Comparison of ENCODE assay signal across 19 mouse cellular contexts in genomic region chr7:16355854-16356594, GRCm38 (mm10). TPM values are rescaled to one million over a fixed set of nuclear protein-coding genes. Genes with fewer than 3 reads are reported as not detected.
A peak's percentile ranks its signal among the peaks of the same experiment; 100 is the strongest.
DNase-seq lines count a peak whose midpoint lies in the region; ATAC-seq and TF ChIP-seq lines count a peak whose summit lies in the region.
"Had no signal": no experiment of that assay in that cellular context is flagged by ENCODE, and none has a peak within 500 bp of the region (broad histone marks: within the 10 kb centered on the region; RNA-seq: fewer than 3 reads in every experiment).

No protein-coding gene starts in this region.

- no peak for TF ChIP-seq EP300 in stomach, postnatal 0 days (optimal IDR thresholded peaks at IDR 0.05)

- H3K4me2 ChIP-seq in lung, embryonic 14.5 days, result no peak overlapping the region
- no peak overlapping the region for H3K4me2 ChIP-seq in intestine, embryonic 14.5 days (ENCODE audit: low read length)
- H3K4me2 ChIP-seq in myocyte (ENCODE audit: low read depth), result peak overlapping the region; percentile 55
- no peak overlapping the region for H3K4me2 ChIP-seq in stomach, postnatal 0 days (replicated peaks; ENCODE audit: low read depth)
- H3K4me2 ChIP-seq in forebrain, embryonic 12.5 days, result no peak overlapping the region
- H3K4me2 ChIP-seq: embryonic facial prominence, embryonic 12.5 days; forebrain, embryonic 13.5 days; heart, embryonic 12.5 days; hindbrain, embryonic 15.5 days had no signal

- peaks cover 76% of the 10 kb centered on the region for H3K36me3 ChIP-seq in lung, embryonic 14.5 days (ENCODE audit: insufficient read depth)
- H3K36me3 ChIP-seq in intestine, embryonic 14.5 days (ENCODE audit: control insufficient read depth, insufficient read depth, low read length), result peaks cover 76% of the 10 kb centered on the region
- peaks cover 45% of the 10 kb centered on the region for H3K36me3 ChIP-seq in myocyte (ENCODE audit: control insufficient read depth, insufficient read depth)
- H3K36me3 ChIP-seq in stomach, postnatal 0 days (ENCODE audit: control insufficient read depth, insufficient read depth, low read length), result peaks cover 7% of the 10 kb centered on the region; the same call in 1 of the 2 replicates
- H3K36me3 ChIP-seq in forebrain, embryonic 12.5 days (replicated peaks), result peaks cover 72% of the 10 kb centered on the region

- H3K9ac ChIP-seq in lung, embryonic 14.5 days, result no peak overlapping the region
- no peak overlapping the region for H3K9ac ChIP-seq in intestine, embryonic 14.5 days (ENCODE audit: low read length)
- no peak overlapping the region for H3K9ac ChIP-seq in stomach, postnatal 0 days (ENCODE audit: low read length)
- no peak overlapping the region for H3K9ac ChIP-seq in forebrain, embryonic 12.5 days
- H3K9ac ChIP-seq: embryonic facial prominence, embryonic 12.5 days; forebrain, embryonic 13.5 days; forebrain, postnatal 0 days; heart, embryonic 12.5 days; hindbrain, embryonic 15.5 days had no signal

- no peak for TF ChIP-seq CTCF in lung, embryonic 14.5 days (IDR thresholded peaks at IDR 0.05; ENCODE audit: low read depth)
- TF ChIP-seq CTCF in lung, adult 2 months (IDR thresholded peaks at IDR 0.05; ENCODE audit: insufficient read depth, low read length), result no peak
- TF ChIP-seq CTCF in stomach, postnatal 0 days (IDR thresholded peaks at IDR 0.05; ENCODE audit: low read depth), result no peak

- 74% methylated on average over 3 of the region's 3 CpGs for WGBS in lung, embryonic 14.5 days
- 60% methylated on average over 3 of the region's 3 CpGs for WGBS in lung, adult 2 months
- 77% methylated on average over 3 of the region's 3 CpGs for WGBS in intestine, embryonic 14.5 days
- 50% methylated on average over 3 of the region's 3 CpGs for WGBS in stomach, postnatal 0 days
- 94% methylated on average over 3 of the region's 3 CpGs for WGBS in forebrain, embryonic 12.5 days

- DNase-seq in lung, embryonic 14.5 days, result no peak
- no peak for DNase-seq in lung, adult 2 months
- no peak for DNase-seq in intestine, embryonic 14.5 days (ENCODE audit: low spot score)
- DNase-seq in stomach, postnatal 0 days (ENCODE audit: low spot score), result peak; percentile 62
- no peak for DNase-seq in heart, postnatal 4 days
- DNase-seq: adrenal gland, adult 8-10 months; adrenal gland, postnatal 36 days; cerebellum, adult 11 months; cerebellum, adult 9-10 months; cerebellum, postnatal 25 days; forebrain, postnatal 0 days; gastrocnemius, adult 2 months; gastrocnemius, postnatal 25 days had no signal

- H3K9me3 ChIP-seq in lung, embryonic 14.5 days (ENCODE audit: low read depth, low read length), result no peaks in the 10 kb centered on the region
- no peaks in the 10 kb centered on the region for H3K9me3 ChIP-seq in intestine, embryonic 14.5 days (ENCODE audit: control insufficient read depth, low read length)
- no peaks in the 10 kb centered on the region for H3K9me3 ChIP-seq in stomach, postnatal 0 days (ENCODE audit: control insufficient read depth, low read length)
- H3K9me3 ChIP-seq in forebrain, embryonic 12.5 days, result no peaks in the 10 kb centered on the region
- H3K9me3 ChIP-seq: embryonic facial prominence, embryonic 12.5 days; forebrain, embryonic 13.5 days; heart, embryonic 12.5 days; hindbrain, embryonic 15.5 days had no signal

- H3K27me3 ChIP-seq in lung, embryonic 14.5 days (ENCODE audit: insufficient read depth, low read length), result no peaks in the 10 kb centered on the region
- no peaks in the 10 kb centered on the region for H3K27me3 ChIP-seq in intestine, embryonic 14.5 days (replicated peaks; ENCODE audit: control insufficient read depth, insufficient read depth, low read length)
- no peaks in the 10 kb centered on the region for H3K27me3 ChIP-seq in myocyte (ENCODE audit: control insufficient read depth, insufficient read depth, insufficient read length)
- H3K27me3 ChIP-seq in stomach, postnatal 0 days (ENCODE audit: control insufficient read depth, insufficient read depth, low read length), result no peaks in the 10 kb centered on the region
- H3K27me3 ChIP-seq in forebrain, embryonic 12.5 days, result no peaks in the 10 kb centered on the region
- H3K27me3 ChIP-seq: embryonic facial prominence, embryonic 12.5 days; forebrain, embryonic 13.5 days; heart, embryonic 12.5 days; hindbrain, embryonic 15.5 days had no signal

- 0 out of 2 replicates have a peak overlapping the region, but pooled peaks have one; percentile 8 for H3K27ac ChIP-seq in lung, embryonic 14.5 days (ENCODE audit: low read depth)
- H3K27ac ChIP-seq in intestine, embryonic 14.5 days (ENCODE audit: low read depth), result no peak overlapping the region
- H3K27ac ChIP-seq in stomach, postnatal 0 days (replicated peaks), result peak overlapping the region; percentile 45; the same call in 1 of the 2 replicates
- no peak overlapping the region for H3K27ac ChIP-seq in forebrain, embryonic 12.5 days
- H3K27ac ChIP-seq: embryonic facial prominence, embryonic 12.5 days; forebrain, embryonic 13.5 days; gastrocnemius, adult 2 months; hindbrain, embryonic 15.5 days had no signal

- H3ac ChIP-seq in myocyte (ENCODE audit: control insufficient read depth, insufficient read length), result no peak overlapping the region

- no peak overlapping the region for H3K4me3 ChIP-seq in lung, embryonic 14.5 days (ENCODE audit: low read depth, low read length)
- H3K4me3 ChIP-seq in lung, adult 2 months (replicated peaks; ENCODE audit: extremely low read depth, low read depth, low read length), result no peak overlapping the region
- no peak overlapping the region for H3K4me3 ChIP-seq in intestine, embryonic 14.5 days (ENCODE audit: low read depth, low read length)
- H3K4me3 ChIP-seq in myocyte, result peak overlapping the region; percentile 18
- H3K4me3 ChIP-seq in stomach, postnatal 0 days (ENCODE audit: low read depth, low read length), result no peak overlapping the region
- H3K4me3 ChIP-seq in forebrain, embryonic 12.5 days (replicated peaks), result no peak overlapping the region
- H3K4me3 ChIP-seq: embryonic facial prominence, embryonic 12.5 days; forebrain, embryonic 13.5 days; gastrocnemius, adult 2 months; heart, embryonic 12.5 days; hindbrain, embryonic 15.5 days had no signal

- TF ChIP-seq POLR2A in lung, adult 2 months (IDR thresholded peaks at IDR 0.05; ENCODE audit: borderline replicate concordance, extremely low read depth, low read depth, low read length), result no peak
- no peak for TF ChIP-seq POLR2A in myocyte (IDR thresholded peaks at IDR 0.05; ENCODE audit: insufficient read length, low read depth)

- ATAC-seq in lung, embryonic 14.5 days (ENCODE audit: insufficient read depth), result no peak
- ATAC-seq in intestine, embryonic 14.5 days (replicated peaks; ENCODE audit: low FRiP score, low TSS enrichment, low read depth), result peak; percentile 62; the same call in 1 of the 2 replicates
- ATAC-seq in stomach, postnatal 0 days (ENCODE audit: low FRiP score, low TSS enrichment), result peak; percentile 90
- no peak for ATAC-seq in forebrain, embryonic 12.5 days (ENCODE audit: low FRiP score)
- ATAC-seq: forebrain, embryonic 13.5 days; forebrain, postnatal 0 days had no signal

- H3K79me2 ChIP-seq in myocyte (ENCODE audit: control insufficient read depth, insufficient read depth), result peaks cover 31% of the 10 kb centered on the region

- no peaks in the 10 kb centered on the region for H3K4me1 ChIP-seq in lung, embryonic 14.5 days (ENCODE audit: insufficient read depth)
- H3K4me1 ChIP-seq in lung, adult 2 months (ENCODE audit: control insufficient read depth, insufficient read depth, low read length), result no peaks in the 10 kb centered on the region
- H3K4me1 ChIP-seq in intestine, embryonic 14.5 days (replicated peaks; ENCODE audit: control insufficient read depth, insufficient read depth, low read length), result no peaks in the 10 kb centered on the region
- H3K4me1 ChIP-seq in stomach, postnatal 0 days (replicated peaks; ENCODE audit: control insufficient read depth, insufficient read depth), result no peaks in the 10 kb centered on the region
- H3K4me1 ChIP-seq in forebrain, embryonic 12.5 days, result no peaks in the 10 kb centered on the region
- H3K4me1 ChIP-seq: embryonic facial prominence, embryonic 12.5 days; forebrain, embryonic 13.5 days; heart, embryonic 12.5 days; hindbrain, embryonic 15.5 days had no signal

TF ChIP-seq in myocyte, 11 proteins besides CTCF, POLR2A, EP300 and RAD21 (continues in another document):
- no peak for TF ChIP-seq E2F4 (IDR thresholded peaks at IDR 0.05; ENCODE audit: insufficient read depth)
- TF ChIP-seq MAX (IDR thresholded peaks at IDR 0.05; ENCODE audit: low read depth), result no peak
- no peak for TF ChIP-seq TCF12 (IDR thresholded peaks at IDR 0.05; ENCODE audit: insufficient read depth, poor library complexity, severe bottlenecking)
- TF ChIP-seq POLR2AphosphoS2 (IDR thresholded peaks at IDR 0.05; ENCODE audit: insufficient read length, low read depth), result no peak
- no peak for TF ChIP-seq SRF (IDR thresholded peaks at IDR 0.05; ENCODE audit: control insufficient read depth, insufficient read length, low read depth)

RNA-seq across cellular contexts. Expression of gene Sae1, which starts 31.6 kb away (rescaled TPM):
- 356 and 365 TPM in 2 replicates for polyA plus RNA-seq in lung, embryonic 14.5 days (2014; fragmentation: Nextera tagmentation; extraction: Ambion mirVana)
- polyA plus RNA-seq in lung, adult 2 months (2012; rRNA removed), result 20.7 and 31.0 TPM in 2 replicates
- 294 and 315 TPM in 2 replicates for polyA plus RNA-seq in intestine, embryonic 14.5 days (2014; fragmentation: Nextera tagmentation; extraction: Ambion mirVana)
- 169 TPM for polyA plus RNA-seq in myocyte (2012; fragmentation: generic; extraction: Trizol)
- polyA plus RNA-seq in stomach, postnatal 0 days (2015; fragmentation: Nextera tagmentation; extraction: Ambion mirVana), result 119 and 123 TPM in 2 replicates
- polyA plus RNA-seq in forebrain, embryonic 12.5 days (2016; fragmentation: Nextera tagmentation; extraction: Ambion mirVana), result 403 and 415 TPM in 2 replicates
- 100 to 1,000 TPM; 105 to 110 TPM for total RNA-seq in heart, postnatal 4 days (2021)

RNA-seq across cellular contexts. Expression of gene Zc3h4, which starts 44.7 kb away (rescaled TPM):
- 18.7 and 19.0 TPM in 2 replicates for polyA plus RNA-seq in lung, embryonic 14.5 days (2014; fragmentation: Nextera tagmentation; extraction: Ambion mirVana)
- 44.9 and 45.9 TPM in 2 replicates for polyA plus RNA-seq in lung, adult 2 months (2012; rRNA removed)
- polyA plus RNA-seq in intestine, embryonic 14.5 days (2014; fragmentation: Nextera tagmentation; extraction: Ambion mirVana), result 16.4 TPM in 2 replicates
- 24.8 TPM for polyA plus RNA-seq in myocyte (2012; fragmentation: generic; extraction: Trizol)
- polyA plus RNA-seq in stomach, postnatal 0 days (2015; fragmentation: Nextera tagmentation; extraction: Ambion mirVana), result 5.9 and 6.2 TPM in 2 replicates
- polyA plus RNA-seq in forebrain, embryonic 12.5 days (2016; fragmentation: Nextera tagmentation; extraction: Ambion mirVana), result 25.5 and 27.0 TPM in 2 replicates
- total RNA-seq in heart, postnatal 4 days (2021), result 10 to 100 TPM; 36.8 to 39.3 TPM

RNA-seq across cellular contexts. Expression of gene Bbc3, which starts 47.8 kb away (rescaled TPM):
- 4.9 and 6.4 TPM in 2 replicates for polyA plus RNA-seq in lung, embryonic 14.5 days (2014; fragmentation: Nextera tagmentation; extraction: Ambion mirVana)
- 31.8 and 48.2 TPM in 2 replicates for polyA plus RNA-seq in lung, adult 2 months (2012; rRNA removed)
- 4.1 and 4.9 TPM in 2 replicates for polyA plus RNA-seq in intestine, embryonic 14.5 days (2014; fragmentation: Nextera tagmentation; extraction: Ambion mirVana)
- polyA plus RNA-seq in myocyte (2012; fragmentation: generic; extraction: Trizol), result 34.6 TPM
- polyA plus RNA-seq in stomach, postnatal 0 days (2015; fragmentation: Nextera tagmentation; extraction: Ambion mirVana), result 3.7 and 5.0 TPM in 2 replicates
- polyA plus RNA-seq in forebrain, embryonic 12.5 days (2016; fragmentation: Nextera tagmentation; extraction: Ambion mirVana), result 12.8 and 14.6 TPM in 2 replicates
- total RNA-seq in heart, postnatal 4 days (2021), result 1 to 10 TPM; 7.0 to 9.0 TPM

Comparison
In these comparisons a context has a peak if more than half of its experiments do, and no peak if none do; other contexts are left out.
1. ATAC-seq: peak in intestine, embryonic 14.5 days (single experiment) and stomach, postnatal 0 days (single experiment); none in lung, embryonic 14.5 days (single experiment) and forebrain, embryonic 12.5 days (single experiment).
2. H3K27ac ChIP-seq: peak in lung, embryonic 14.5 days (single experiment) and stomach, postnatal 0 days (single experiment); none in intestine, embryonic 14.5 days (single experiment) and forebrain, embryonic 12.5 days (single experiment).